Mouse (Mus musculus) adrenal gland, adult 18-20 months (tissue): Measurements from ENCODE around the gene Gdf1. TPM values are rescaled to one million over a fixed set of nuclear protein-coding genes. Genes with fewer than 3 reads are reported as not detected.

Source experiments
- DNase-seq, 2 experiments: peaks; one replicate each; pipeline ENCODE4 v3.0.0; 2021 to 2022; ENCODE audit warnings: low spot score in 2 of 2
- long read RNA-seq, 2 experiments: library from polyadenylated mRNA; stranded (forward); transcript quantifications; one replicate each; pipeline ENCODE4 v2.0.0; 2021
- total RNA-seq, 2 experiments: library from RNA; stranded (reverse); gene quantifications; 1 replicate in 1 of 2; 2 replicates in 1 of 2; pipeline ENCODE4 v1.2.3; 2021

Gdf1 gene
- total RNA-seq = not detected
- long read RNA-seq, experiment 1 = 0 reads
- long read RNA-seq, experiment 2, partial matches to known transcripts = 0 of 2 reads
- long read RNA-seq, experiment 2, other reads (novel, unspliced or antisense) = 0 of 2 reads

GRCm38 (mm10) chr8:70329124-70329834, at the start of gene Gdf1:
TSS of gene Gdf1 (plus strand) at chr8:70329817.
- no peak for DNase-seq

GRCm38 (mm10) chr8:70281001-70281400, 48.6 kb upstream of the Gdf1 start:
- no peak for DNase-seq

DNA sequence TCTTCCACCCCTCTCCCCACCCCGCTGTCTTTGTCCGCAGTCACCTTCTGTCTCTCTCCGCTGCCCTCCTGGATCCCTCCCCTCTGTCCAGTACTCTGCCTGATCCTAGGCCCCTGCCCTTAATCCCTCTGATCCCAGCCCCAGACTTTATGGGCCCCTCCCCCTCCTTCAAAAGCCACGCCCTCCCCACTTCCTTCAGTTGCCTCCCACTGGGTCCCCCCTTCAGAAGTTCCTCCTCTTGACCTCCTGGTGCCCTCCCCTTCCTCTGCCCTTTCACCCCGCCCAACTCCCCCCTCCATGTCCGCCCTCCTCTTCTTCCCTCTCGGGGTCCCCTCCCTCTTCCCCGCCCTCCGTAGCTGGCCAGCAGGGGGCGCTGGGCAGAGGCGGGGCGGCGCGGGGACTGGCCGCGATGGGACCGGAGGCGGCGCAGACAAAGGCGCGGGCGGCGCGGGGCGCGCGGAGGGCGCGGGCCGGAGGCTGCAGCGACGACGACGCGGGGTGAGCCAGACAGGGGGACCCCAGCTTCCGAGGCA, 46.9 kb upstream of the Gdf1 start, which contains the start of gene Homer3:
Gene Homer3 (plus strand): TSS at position 225 of the 533 bp plus-strand sequence.
- peak; percentile 91 to 97 for DNase-seq

DNA sequence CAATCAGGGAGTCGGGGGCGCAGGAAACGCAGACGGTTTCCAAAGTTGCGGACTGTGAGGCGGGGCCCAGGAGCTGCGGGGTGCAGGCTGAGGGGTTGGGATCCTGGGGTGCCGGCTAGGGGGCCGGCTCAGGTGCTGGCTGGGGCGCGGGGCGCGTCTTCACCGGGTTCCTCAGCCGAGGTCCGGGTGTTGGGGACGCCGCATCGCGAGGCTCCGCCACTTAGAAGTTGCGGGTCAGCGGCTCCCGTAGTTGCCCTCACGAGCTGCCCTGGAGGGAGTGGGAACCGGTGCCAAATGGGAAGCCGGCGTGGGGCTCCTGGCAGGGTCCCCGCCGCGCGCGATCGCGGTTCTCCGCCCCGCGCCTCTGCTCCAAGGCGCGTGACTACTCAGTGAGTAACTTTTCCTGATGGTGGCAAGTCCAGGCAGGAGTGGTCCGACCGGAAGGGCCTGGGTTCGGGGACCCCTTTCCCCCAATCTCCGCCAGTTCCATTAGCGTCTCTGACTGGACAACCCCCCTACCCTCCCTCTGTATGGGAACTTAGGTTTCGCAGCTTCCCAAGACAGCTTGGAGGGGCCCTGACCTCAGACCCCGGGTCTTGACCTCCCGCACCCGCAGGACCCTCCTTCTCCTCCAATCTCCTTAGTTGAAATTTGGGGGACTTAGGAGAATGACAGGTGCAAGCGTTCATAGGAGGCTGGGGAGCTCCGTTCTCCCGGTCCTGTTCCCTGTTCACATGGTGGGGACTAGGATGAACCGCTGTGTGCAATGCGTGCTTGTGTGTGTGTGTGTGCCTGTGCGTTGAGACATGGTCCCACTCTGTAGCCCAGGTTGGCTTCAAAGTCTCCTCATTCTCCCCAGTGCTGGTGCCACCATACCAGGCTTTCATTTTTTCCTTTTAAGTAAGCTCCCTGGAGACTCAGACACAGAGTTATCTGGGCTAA, 46.2 kb upstream of the Gdf1 start:
- no peak for DNase-seq

GRCm38 (mm10) chr8:70284421-70284820, 45.2 kb upstream of the Gdf1 start:
- no peak for DNase-seq

GRCm38 (mm10) chr8:70285304-70285703, 44.3 kb upstream of the Gdf1 start:
- no peak for DNase-seq

DNA sequence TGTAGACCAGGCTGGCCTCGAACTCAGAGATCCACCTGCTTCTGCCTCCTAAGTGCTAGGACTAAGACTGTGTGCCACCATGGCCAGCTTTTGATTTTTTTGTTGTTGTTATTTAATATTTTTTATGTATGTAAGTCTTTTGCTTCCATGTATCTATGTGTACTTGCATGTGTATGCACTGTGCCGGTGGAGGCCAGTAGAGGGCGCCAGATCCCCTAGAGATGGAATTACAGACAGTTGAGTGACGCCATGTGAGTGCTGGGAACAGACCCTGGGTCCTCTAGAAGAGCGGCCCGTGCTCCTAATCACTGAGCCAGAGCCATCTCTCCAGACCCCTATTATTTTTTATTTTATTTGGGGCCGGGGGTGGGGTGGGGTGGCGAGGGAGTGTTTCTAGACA, 42.9 kb upstream of the Gdf1 start:
- DNase-seq = no peak

GRCm38 (mm10) chr8:70293988-70294405, 35.6 kb upstream of the Gdf1 start:
- no peak for DNase-seq

- DNase-seq = no peak
Observed at GRCm38 (mm10) chr8:70300881-70301280, 28.7 kb upstream of the Gdf1 start.

DNA sequence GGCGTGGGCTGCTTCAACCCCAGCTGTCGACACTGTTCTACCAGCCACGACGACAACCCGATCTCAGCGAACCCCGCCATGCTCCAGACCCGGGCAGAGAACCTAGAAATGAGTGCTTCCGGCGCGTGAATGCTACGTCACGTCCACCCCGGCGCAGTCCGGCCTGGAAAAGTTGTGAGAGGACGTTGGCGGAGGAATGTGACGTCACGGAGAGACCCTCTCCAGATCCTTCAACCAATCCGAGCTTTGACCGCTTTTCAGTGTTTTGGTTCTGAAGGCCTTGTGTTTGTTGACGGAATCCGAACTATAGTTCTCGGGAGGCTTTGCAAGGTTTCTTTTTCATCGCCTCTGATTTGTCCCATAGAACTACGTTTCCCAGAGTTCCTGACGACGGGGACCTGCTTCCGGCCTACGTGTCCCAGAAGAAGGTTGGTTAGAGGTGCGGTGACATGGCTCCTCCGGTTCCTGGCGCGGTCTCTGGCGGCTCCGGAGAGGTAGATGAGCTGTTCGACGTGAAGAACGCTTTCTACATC, 27.2 kb upstream of the Gdf1 start, which contains the start of the genes Ddx49 and Cope:
Gene Ddx49 (minus strand): TSS at position 132 of the 533 bp plus-strand sequence.
Gene Cope (plus strand): TSS at position 161 of the 533 bp plus-strand sequence.
- DNase-seq = peak; percentile 91 to 94

DNA sequence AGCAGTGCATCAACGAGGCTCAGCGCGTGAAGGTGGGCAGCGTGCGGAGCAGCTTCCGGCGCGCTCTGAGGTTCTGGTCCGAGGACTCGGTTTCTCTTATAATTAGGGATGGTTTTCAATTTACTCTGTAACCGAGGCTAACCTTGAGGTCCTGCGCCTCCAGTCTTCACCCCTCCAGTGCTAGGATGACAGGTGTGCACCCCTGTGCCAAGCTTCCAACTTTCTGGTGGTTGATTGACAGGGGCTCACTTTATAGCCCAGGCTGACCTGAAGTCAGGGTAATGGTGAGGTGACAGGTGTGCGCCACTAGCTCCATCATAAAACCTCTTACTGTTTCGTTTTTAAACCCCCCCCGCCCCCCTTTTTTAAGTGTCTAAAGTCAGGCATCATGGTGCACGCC, 26.7 kb upstream of the Gdf1 start:
- no peak for DNase-seq

- no peak for DNase-seq
Observed at GRCm38 (mm10) chr8:70309311-70309710, 20.3 kb upstream of the Gdf1 start.

DNA sequence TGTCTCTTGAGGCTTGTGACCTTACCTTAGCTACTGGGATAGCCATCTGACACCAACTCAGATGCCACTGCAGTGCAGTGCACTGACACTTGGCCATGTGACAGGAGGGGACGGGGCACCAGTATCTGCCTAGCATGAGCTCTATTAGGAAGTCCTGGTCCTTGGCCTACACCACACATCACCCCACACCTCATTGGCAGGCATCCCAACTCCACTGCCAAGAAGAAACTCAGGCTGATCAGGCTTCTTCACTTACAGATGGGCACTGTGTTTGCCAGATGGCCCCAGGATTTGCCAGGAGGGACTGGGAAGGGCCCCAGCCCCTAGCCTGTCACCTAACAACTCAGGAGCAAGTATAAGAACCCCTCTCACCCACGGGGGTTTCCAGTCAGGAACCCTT, 16.2 kb upstream of the Gdf1 start:
- no peak for DNase-seq

DNA sequence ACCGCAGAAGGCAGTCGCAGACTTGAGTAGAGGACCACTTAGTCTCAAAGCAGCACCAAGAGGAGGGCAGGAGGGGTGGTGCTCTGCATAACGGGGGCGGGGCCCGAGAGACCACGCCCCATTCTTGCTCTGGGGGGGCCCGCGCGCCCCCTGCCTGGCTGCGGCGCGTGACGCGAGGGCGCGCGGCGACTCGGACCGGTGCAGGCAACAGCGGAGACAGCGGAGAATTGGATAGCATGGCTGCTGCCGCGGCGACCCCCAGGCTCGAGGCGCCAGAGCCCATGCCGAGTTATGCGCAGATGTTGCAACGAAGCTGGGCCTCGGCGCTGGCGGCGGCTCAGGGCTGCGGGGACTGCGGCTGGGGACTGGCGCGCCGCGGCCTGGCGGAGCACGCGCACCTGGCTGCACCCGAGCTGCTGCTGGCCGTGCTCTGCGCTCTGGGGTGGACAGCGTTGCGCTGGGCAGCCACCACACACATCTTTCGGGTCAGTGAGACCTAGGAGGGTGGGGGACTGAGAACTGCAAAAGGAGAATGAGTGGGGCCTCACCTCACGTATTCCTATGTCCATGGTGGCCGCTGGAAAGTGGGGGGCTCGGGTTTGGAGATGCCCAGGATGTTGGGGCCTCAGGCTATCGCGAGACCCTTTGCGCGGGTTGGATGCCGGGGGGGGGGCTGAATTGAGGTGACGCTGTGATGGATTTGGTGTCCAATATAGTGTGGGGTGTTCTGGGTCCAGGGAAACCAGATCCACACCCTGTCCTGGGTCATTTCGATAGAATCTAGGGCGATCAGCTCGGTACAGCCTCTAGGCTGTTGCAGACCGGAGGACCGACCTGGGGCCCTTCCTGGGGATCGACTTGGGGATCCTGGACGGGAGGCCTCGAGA, 13.8 kb upstream of the Gdf1 start, which contains the start of gene Cers1:
Gene Cers1 (plus strand): TSS at position 152 of the 887 bp plus-strand sequence.
- peak; percentile 58 to 65 for DNase-seq

DNA sequence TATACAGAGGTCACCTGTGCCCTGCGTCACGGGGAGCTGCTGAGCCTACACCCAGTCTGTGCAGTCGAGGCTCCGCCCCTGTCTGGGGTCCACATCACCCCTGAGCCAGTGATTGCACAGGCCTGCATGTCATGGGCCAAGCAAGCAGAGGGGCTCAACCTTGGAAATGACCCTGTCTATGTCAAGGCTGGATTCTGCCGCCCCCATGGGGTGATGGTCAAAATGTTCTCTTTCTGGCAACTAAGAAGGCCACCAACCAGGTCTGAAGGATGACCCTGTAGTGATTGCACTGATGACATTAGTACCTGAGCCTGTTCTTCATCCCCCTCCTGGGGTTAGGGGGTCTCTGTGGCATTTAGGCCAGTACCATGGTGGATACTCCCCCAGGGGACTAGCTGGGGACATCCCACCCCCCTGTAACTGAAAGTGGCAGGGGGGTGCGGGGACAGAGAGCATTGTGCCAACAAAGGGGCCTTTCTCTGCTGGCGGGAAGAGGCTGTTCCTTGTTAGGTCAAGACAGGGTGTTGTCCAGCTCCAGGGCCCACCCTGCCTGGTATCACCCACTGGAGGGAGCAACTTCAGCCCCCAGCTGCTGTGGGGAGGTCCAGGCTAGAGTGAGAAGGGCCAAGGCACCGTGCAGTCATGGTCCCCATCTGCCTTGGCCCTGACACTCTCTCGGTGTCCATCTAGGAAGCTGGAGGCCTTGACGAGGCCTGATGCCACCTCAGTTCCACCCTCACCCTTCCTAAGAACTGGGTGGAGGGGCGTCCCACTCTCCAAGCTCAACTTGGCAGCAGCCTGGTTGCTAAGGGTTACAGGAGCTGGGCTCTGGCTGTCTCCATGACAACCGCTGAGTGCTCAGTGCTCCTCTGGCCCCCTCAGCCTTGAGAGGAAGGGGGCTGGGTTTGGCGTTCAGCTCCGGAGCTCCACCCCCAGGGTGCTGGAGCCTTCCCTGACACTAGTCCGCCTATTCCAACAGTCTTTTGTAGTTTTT, 12.8 kb upstream of the Gdf1 start:
- DNase-seq = no peak

DNA sequence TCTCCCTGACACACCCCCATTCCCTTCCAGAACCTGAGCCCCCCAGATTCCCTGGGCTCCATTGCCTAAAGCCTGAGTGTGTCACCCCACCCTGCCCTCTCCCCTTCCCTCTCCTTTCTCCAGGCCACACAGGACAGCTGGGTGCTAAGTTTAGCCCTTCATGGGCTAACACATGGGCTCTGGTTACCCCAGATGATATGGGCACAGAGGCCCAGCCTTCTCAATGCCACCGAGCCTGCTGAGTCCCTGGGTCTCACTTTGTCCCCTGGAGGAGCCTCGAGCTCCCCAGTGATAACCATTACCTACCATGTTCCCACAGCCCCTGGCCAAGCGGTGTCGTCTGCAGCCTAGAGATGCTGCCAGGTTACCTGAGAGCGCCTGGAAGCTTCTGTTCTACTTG, 11.7 kb upstream of the Gdf1 start:
- no peak for DNase-seq

DNA sequence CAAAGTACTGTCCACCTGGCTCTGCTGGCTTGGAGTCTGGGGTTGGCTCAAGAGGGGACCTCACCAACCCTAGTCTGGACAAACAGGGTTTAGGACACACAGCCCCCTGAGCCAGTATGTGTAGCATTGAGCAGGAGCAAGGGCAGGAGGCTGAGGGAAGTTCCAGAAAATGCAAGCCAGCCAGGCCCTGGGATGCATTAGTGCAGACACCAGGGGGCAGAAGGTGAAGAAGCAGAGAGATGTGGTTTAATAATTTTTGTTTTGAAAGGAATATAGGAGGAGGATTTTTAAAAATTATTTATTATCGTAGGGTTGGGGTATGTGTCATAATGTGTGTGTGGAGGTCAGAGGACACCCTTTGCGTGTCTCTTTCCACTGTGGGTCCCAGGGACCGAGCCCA, 5.9 kb upstream of the Gdf1 start:
- no peak for DNase-seq

DNA sequence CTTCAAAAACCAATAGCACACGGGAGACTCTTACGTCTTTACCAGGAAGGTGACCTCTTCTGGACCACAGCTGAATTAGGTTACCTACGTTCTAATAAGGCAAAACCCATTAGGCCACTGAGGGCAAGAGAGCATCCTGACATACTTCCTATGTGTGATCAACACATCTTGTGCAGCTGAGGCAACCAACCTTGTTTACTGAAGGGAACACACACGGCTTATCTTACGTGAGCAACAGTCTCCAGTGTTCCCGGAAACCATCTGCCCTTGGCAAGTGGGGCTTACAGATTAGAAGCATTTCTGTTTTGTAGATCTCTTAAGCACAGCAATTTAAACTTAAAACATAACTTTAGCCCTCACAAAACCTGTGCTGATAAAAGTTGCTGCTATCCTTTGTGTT, 2.1 kb upstream of the Gdf1 start:
- DNase-seq = no peak
